Mouse (Mus musculus): Measurements from ENCODE around the gene Ak9. TPM values are rescaled to one million over a fixed set of nuclear protein-coding genes. Genes with fewer than 3 reads are reported as not detected.

The Ak9 gene
- polyA plus RNA-seq, 1 experiment from 2014 or later, result 0.35 TPM

GRCm38 (mm10) chr10:41479961-41480360 lies 176.2 kb downstream of the Ak9 start:
- H3K36me3 ChIP-seq, result peaks cover 45% of the 10 kb centered on the region
- H3K4me2 ChIP-seq (replicated peaks), result no peak overlapping the region
- H3K27ac ChIP-seq, result no peak overlapping the region
- no peaks in the 10 kb centered on the region for H3K27me3 ChIP-seq
- no peak for ATAC-seq (ENCODE audit: low FRiP score)
- no peaks in the 10 kb centered on the region for H3K9me3 ChIP-seq (replicated peaks)
- H3K9ac ChIP-seq, result no peak overlapping the region
- H3K4me1 ChIP-seq, result peaks cover 22% of the 10 kb centered on the region
- no peak overlapping the region for H3K4me3 ChIP-seq
- WGBS, result 91% methylated on average over 3 of the region's 3 CpGs

- Histone ChIP-seq H3K4me3 (no peak overlapping the region), H3K4me1 (peaks cover 18% of the 10 kb centered on the region), H3K36me3 (peaks cover 58% of the 10 kb centered on the region), H3K9ac (no peak overlapping the region), H3K9me3 (replicated peaks) (no peaks in the 10 kb centered on the region), H3K27ac (no peak overlapping the region), H3K27me3 (no peaks in the 10 kb centered on the region), H3K4me2 (replicated peaks) (no peak overlapping the region)
- ATAC-seq (ENCODE audit: low FRiP score), result no peak
- 70% methylated on average over 33 of the region's 33 CpGs for WGBS
These were observed 177.4 kb downstream of the Ak9 start for GRCm38 (mm10) chr10:41480938-41481880.

DNA sequence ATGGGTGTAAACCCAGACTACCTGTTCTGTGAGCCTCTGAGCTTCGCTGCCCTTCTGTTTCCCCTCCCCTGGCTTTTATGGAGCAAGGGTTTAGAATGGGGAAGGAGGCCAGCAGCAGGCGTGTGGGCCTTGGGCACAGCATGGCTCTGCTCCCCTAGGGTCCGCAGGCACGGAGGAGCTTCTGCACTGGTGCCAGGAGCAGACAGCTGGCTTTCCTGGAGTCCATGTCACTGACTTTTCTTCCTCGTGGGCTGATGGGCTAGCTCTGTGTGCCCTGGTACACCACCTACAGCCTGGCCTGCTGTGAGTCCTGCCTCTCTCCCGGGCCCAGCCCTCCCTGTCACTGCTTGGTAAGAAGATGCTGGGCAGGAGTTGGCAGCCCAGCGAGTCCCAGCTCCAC lies 178.7 kb downstream of the Ak9 start:
- no peaks in the 10 kb centered on the region for H3K27me3 ChIP-seq
- no peak overlapping the region for H3K4me3 ChIP-seq
- H3K4me1 ChIP-seq, result peaks cover 12% of the 10 kb centered on the region
- no peak overlapping the region for H3K9ac ChIP-seq
- H3K27ac ChIP-seq, result no peak overlapping the region
- no peaks in the 10 kb centered on the region for H3K9me3 ChIP-seq (replicated peaks)
- no peak for ATAC-seq (ENCODE audit: low FRiP score)
- H3K36me3 ChIP-seq, result peaks cover 70% of the 10 kb centered on the region
- no peak overlapping the region for H3K4me2 ChIP-seq (replicated peaks)
- 84% methylated on average over 7 of the region's 7 CpGs for WGBS

Other genes with a start within 250 kb of the Ak9 start
- gene Gpr6, start 231.7 kb upstream of the Ak9 start, polyA plus RNA-seq (2016; fragmentation: Nextera tagmentation; extraction: Ambion mirVana), result 0.13 and 0.23 TPM in 2 replicates
- 24.7 and 26.9 TPM in 2 replicates for gene Fig4, start 720 bp upstream of the Ak9 start, polyA plus RNA-seq (2016; fragmentation: Nextera tagmentation; extraction: Ambion mirVana)
- 22.1 and 22.6 TPM in 2 replicates for gene Zbtb24, start 146.4 kb downstream of the Ak9 start, polyA plus RNA-seq (2016; fragmentation: Nextera tagmentation; extraction: Ambion mirVana)
- gene Mical1, start 172.3 kb downstream of the Ak9 start, polyA plus RNA-seq (2016; fragmentation: Nextera tagmentation; extraction: Ambion mirVana), result 42.6 and 46.8 TPM in 2 replicates
- 41.4 and 42.8 TPM in 2 replicates for gene Smpd2, start 186.4 kb downstream of the Ak9 start, polyA plus RNA-seq (2016; fragmentation: Nextera tagmentation; extraction: Ambion mirVana)
- gene Ppil6, start 186.5 kb downstream of the Ak9 start, polyA plus RNA-seq (2016; fragmentation: Nextera tagmentation; extraction: Ambion mirVana), result 2.6 and 3.8 TPM in 2 replicates
- gene Cd164, start 215.4 kb downstream of the Ak9 start, polyA plus RNA-seq (2016; fragmentation: Nextera tagmentation; extraction: Ambion mirVana), result 106 and 118 TPM in 2 replicates